Mouse (Mus musculus) induced T-regulatory cell, adult 2 months (primary cell): ENCODE results near the gene Myo19.

Source experiments
- DNase-seq: peaks from one replicate; pipeline ENCODE4 v3.0.0-alpha.2; 2012; ENCODE audit warnings: low read depth

Myo19 gene

GRCm38 (mm10) chr11:84886236-84886635 lies 6.3 kb downstream of the Myo19 start:
- DNase-seq = no peak

- DNase-seq = no peak
Observed at GRCm38 (mm10) chr11:84886767-84887511, 7.0 kb downstream of the Myo19 start.

GRCm38 (mm10) chr11:84888025-84888424 lies 8.1 kb downstream of the Myo19 start:
- no peak for DNase-seq

- no peak for DNase-seq
Observed at GRCm38 (mm10) chr11:84889492-84889891, 9.5 kb downstream of the Myo19 start.

- no peak for DNase-seq
Observed at GRCm38 (mm10) chr11:84891705-84892104, 11.8 kb downstream of the Myo19 start.

- DNase-seq = no peak
Observed at GRCm38 (mm10) chr11:84893113-84893512, 13.2 kb downstream of the Myo19 start.

- no peak for DNase-seq
Observed at GRCm38 (mm10) chr11:84904597-84905144, 24.7 kb downstream of the Myo19 start.

GRCm38 (mm10) chr11:84907081-84907480 lies 27.1 kb downstream of the Myo19 start:
- DNase-seq = no peak

GRCm38 (mm10) chr11:84908480-84908879 lies 28.5 kb downstream of the Myo19 start:
- DNase-seq = no peak

- DNase-seq = no peak
Observed at GRCm38 (mm10) chr11:84910411-84910810, 30.5 kb downstream of the Myo19 start.

GRCm38 (mm10) chr11:84914673-84915072 lies 34.7 kb downstream of the Myo19 start:
- peak; percentile 38 for DNase-seq

GRCm38 (mm10) chr11:84916053-84916702 lies 36.2 kb downstream of the Myo19 start, which contains the start of gene Znhit3:
TSS of gene Znhit3 (minus strand) at chr11:84916366.
- DNase-seq = peak; percentile 94

GRCm38 (mm10) chr11:84916703-84917300 lies 36.9 kb downstream of the Myo19 start:
- DNase-seq = peak; percentile 13

- DNase-seq = peak; percentile 85
Observed at GRCm38 (mm10) chr11:84918425-84918824, 38.5 kb downstream of the Myo19 start.

GRCm38 (mm10) chr11:84919276-84919675 lies 39.3 kb downstream of the Myo19 start:
- peak; percentile 87 for DNase-seq

GRCm38 (mm10) chr11:84919951-84920350 lies 40.0 kb downstream of the Myo19 start:
- DNase-seq = no peak

GRCm38 (mm10) chr11:84920981-84921380 lies 41.0 kb downstream of the Myo19 start:
- no peak for DNase-seq

GRCm38 (mm10) chr11:84932261-84932660 lies 52.3 kb downstream of the Myo19 start:
- no peak for DNase-seq

- no peak for DNase-seq
Observed at GRCm38 (mm10) chr11:84939508-84940053, 59.6 kb downstream of the Myo19 start.

GRCm38 (mm10) chr11:84940140-84940539 lies 60.2 kb downstream of the Myo19 start:
- DNase-seq = no peak

GRCm38 (mm10) chr11:84943948-84944347 lies 64.0 kb downstream of the Myo19 start:
- DNase-seq = peak; percentile 24

- DNase-seq = no peak
Observed at GRCm38 (mm10) chr11:84944639-84945435, 64.9 kb downstream of the Myo19 start.
